Mouse (Mus musculus) yolk sac, embryonic 10.5 days (tissue): ENCODE measurements around the gene Hdac4.

ENCODE experiments used
- DNase-seq: peaks from one replicate; pipeline ENCODE4 v3.0.0-alpha.2; 2017; ENCODE audit warnings: low spot score

The Hdac4 gene

DNA sequence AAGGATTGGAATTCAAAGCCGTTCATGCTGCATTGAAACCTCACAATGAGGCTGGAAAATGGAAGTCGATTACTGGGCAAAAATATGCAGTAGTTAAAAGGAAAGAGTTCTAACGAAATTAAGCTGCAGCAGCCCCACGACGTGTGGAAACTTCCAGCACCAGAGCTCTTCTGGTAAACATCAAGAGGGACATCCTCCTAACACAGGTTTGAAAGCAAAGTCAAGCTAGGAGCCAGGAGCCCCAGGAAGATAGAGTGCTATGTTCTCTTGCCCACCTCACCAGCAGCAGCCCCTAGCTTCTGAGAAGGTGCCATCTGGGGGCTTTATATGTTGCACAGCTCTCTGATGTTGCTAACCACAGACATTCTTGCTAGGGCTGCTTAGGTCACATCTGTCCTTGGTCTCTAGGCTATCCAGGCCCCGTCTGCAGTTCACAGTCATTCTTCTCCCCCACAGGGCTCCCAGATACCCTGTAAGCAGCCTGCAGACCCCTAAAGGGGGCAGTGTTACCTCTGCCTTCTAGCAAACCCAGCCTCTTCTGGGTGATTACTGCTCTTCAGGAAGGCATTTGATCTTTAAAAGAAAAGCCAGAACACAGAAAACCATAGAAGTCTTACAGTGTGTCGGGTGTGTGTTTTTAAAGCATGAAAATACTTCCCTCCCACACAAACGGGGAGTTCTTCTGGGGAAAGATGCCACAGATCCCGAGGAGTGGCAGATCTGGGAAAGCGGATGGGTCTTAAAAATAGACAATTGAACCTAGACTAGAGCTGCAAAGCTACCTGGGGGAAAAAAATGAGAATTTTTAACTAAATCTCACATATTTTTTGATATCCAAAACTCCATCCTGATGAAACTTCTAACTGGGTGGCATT is 17.2 kb downstream of the Hdac4 start:
- peak; percentile 41 for DNase-seq

DNA sequence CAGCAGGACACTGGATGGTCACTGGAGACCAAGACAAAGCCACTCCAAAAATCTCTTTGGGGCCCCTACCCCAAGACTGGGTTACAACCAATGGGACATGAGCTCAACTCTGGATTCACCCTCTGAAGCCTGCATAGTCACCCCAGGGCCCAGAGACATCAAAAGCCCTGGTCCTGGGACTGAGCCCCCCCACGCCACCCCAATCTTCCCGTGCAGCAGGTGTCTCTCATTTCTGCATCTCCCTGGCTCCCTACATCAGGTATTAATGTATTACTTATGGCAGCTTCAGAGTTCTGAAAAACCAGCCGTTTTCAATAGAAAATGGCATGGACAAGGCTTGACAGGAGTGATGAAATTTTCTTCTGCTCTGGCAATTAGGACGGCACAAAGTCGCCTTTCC is 17.9 kb downstream of the Hdac4 start:
- DNase-seq: no peak

DNA sequence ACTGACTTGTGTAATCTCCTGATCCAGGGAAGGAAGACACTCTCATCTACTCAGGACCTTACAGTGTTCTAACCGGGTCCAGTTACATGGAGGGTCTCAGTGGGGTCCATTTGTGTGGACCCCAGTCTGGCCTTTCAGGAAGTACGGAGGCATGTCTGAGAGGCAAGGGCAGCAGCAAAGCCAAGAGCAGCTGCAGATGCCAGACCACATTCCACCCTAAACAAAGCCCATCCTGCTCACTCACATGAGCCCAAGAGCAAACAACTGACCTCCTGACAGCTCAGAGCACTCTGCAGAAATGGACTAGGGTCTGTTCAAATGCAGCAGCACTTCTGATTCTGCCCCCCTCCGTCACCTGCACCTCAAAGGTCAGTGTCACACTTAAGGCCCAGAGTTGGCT is 18.3 kb downstream of the Hdac4 start:
- peak; percentile 57 for DNase-seq

DNA sequence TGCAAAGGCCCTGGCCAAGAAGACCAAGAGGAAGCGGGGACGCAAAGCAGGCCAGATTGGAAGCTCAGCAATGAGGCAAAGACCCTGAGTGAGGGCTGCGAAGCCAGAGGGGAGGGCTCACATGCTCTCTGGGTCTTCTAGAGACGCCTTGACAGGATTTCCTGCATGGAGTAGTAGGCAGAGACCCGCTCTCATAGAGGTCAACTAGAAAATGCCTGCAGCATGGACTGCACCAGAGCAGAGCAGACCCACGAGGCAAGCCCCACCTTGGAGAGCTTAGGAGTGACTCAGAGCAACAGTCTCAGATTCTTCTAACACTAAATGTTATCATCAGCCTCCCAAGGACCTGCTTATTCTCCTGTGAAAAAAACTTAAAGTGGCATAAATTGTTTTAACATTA is 20.2 kb downstream of the Hdac4 start:
- DNase-seq: no peak

DNA sequence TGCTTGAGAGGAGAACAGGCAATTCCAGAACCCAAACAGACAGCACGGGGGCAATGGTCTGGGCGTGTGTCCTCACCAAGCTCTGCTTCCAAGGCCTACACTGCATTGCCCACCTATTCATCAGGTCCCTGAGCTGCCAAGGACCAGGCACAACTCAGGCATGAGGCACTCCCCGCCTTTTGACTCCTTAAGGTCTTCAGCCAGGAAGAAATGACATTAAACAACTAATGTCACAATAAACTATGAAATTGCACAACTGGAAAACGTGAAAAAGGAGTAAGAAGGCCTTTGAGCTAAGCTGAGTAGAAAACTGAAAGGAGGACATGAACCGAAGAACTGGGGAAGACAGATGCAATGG is 20.6 kb downstream of the Hdac4 start:
- DNase-seq: no peak

DNA sequence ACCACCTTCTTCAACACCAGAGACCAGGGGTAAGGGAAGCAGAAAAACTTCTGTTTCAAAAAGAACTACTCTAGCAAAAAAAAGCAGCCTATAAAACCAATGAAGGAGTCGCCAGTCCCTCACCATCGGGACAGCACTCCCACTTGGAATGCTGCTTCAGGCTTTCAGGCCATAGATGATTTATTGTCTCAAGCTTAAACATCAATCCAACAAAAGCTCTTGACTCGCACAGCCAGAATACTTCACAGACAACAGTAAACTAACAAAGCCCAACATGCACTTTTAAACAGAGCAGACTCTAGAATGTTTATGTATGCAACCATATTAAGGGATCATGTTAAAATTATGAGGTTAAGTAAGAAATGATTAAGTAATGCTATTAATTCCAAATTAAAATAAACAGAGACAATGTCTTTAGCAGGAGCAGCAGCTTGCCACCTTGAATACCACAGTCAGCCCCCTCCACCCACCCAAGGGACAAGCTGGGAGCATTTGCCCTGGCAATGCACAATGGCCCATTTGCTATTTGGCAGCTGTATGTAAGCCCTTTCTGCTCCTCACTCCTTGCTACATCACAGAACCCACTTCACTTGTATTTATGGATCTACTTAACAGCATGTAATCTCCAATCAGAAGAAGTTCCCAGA is 21.1 kb downstream of the Hdac4 start:
- DNase-seq: no peak

DNA sequence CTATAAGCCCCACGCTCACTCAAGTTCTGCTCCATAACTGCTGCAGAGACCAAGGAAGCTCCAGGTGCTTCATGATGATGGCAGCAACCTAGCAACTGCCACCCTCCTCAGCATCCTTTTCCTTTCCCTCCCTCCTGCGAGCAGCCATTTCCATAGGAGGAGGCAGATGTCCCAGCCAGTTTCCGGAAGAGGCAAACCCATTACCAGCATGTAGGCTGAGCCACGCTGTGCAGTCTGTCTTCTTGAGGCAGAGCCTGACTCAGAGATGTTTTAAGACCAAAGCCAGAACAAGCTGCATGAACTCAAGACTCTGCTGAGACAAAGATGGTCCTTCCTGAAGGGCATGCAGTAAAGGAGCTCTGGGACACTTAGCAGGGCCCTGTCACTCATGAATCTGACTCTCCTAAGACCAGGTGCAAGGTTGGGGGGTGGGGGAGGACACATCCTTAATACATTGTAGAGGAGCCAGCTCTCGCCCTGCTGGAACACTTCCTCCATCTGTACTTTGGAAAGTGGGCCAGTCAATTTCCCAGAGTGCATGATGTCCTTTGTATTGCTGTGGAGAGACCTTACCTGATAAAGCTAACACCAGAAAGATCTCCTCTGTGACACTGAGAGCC is 24.8 kb downstream of the Hdac4 start:
- DNase-seq: no peak

DNA sequence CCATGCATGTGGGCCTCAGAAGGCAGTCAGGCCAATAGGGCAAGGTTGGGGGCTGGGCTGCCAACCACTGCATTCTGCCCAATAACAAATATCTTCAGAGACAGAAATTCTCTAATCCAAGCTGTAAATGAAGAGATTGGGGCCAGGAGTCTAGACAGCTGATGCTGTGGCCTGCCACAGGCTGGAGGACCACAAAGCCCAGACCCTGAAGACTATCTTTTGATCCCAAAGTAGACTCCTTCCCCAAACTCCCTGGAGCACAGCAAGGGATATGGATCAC is 25.8 kb downstream of the Hdac4 start:
- DNase-seq: no peak

DNA sequence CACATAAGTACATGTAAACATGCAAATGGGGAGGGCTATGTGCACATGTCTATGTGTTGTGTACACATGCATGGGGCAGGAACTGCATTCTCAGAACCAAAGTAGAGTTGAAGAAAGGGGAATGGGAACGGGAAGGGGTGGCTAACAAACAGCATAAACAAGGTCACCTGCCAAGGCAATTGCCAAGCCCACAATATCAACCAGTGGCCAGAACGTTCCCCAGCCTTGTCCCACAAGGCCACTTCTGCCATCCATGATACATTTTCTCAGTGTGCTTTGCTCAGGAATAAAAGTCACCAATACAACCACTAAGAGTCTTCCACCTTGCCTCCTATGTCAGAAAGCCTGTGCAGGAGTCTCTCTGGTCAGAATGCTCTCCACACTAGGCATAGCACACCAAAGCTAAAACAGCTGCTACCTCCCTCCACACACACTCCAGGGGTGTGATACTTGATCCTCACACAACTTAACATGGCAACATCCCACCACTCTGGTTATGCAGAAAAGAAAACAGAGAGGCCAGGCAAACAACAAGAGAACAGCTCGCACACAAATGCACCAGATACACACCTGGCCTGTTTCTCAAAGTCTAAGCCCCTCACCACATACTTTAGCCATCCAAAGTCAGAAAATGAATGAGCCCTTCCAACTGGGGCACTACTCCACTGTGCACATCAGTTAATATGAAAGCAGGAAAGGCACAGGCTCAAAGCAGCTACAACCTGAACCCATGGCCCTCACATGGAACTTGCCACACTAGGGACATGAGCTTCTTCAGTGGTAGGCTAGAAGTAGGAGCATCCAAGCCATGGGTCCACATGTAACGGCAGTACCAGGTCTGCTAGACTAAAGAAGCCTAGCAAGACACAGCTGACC is 26.4 kb downstream of the Hdac4 start:
- DNase-seq: no peak

DNA sequence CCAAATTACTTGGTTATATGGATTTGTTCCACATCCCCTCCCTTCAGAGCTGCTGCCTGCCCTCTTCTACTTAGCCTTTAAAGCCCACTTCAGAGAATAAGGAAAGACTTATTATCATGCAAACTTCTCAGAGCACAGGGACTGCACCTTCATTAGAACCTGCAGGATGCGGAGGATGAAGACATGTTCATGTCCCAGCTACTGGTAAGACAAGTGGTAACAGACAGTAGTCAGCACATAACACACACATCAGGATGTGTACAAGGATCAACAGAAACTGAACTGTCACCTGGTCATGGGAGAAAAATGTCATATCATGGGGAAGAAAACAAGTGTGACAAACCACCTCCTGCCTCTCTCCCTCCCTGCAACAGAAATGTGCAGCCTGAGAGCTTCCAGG is 31.6 kb downstream of the Hdac4 start:
- DNase-seq: no peak

DNA sequence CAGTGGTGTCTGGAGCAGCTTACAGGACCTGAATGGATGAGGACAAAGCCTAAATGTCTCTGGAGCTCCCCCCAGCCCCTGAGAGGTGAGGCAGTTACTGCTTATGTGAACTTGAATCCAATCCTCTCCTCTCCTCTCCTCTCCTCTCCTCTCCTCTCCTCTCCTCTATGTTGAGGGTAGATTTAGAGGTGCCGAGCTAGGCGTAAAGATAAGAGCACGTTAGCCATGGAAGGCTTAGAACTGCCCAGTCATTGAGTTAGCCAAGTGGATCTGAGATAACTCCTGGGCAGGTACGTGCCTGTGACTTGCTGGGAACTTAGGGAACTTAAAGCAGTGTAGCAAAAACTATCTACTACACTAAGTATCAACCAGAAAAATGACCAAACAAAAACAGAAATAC is 35.7 kb downstream of the Hdac4 start:
- DNase-seq: no peak

DNA sequence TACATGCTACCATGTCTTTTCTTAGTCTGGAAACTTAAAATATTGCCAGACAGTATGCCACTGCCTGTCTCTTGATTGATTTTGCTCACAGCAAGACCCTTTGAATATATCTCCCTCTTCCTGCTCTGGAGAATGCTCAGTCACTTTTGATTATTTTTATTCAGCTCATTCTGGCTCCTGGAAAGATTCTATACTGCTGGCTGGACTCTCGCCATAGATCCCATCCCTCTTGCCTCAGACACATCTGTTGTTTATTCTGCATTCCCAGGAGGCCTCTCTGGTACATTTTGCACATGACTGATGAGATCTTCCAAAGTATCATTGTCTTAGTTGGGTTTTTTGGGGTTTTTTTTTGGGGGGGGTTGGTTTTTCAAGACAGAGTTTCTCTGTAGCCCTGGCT is 45.3 kb downstream of the Hdac4 start:
- DNase-seq: no peak

DNA sequence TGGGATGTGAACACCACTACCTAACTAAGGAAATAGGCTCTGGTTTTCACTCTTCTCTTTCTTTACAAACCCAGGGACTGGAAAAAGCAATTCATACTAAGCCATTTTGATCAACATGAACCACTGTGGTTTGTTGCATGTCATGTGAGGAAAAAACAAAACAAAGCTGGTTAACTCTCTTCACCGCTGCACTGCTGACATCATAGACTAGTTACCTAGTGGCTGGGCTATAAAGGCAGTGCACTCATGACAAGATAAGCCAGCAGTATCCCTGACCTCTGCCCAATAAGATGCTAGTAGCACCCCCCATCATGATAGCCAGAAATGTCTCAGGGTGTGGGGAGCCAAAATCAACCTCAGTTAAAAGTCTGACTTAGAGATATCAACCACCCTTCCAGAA is 47.0 kb downstream of the Hdac4 start:
- no peak for DNase-seq

DNA sequence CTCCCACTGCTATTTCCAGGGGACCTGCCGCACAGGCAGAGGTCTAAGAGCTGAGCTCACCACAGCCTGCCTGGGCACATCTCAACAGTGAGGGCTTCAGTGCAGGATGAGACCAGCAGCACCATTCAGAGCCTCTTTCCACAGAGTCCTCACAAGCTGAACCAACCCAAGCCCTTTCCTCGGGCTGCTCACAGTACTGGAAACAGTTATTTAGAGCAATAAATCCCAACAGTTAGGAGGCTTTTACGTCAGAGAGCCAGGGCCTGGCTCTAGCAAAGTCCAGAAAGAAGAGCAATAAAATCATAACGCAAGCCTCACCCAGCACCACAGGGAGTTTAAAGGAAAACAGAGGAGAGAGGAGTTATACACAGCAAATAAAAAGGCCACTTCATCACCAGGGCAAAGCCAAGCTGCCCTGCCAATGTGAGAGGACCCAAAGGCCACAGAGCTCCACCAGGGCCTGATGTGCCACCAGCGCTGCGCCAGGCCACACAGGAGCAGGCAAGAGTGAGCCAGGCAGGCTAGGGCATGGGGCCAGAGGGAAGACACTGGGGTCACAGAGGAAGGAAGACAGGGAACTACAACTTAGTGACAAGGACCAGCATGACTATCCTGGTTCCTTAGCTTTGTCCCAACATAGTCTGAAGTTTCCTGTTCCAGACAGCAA is 50.5 kb downstream of the Hdac4 start:
- DNase-seq: no peak

DNA sequence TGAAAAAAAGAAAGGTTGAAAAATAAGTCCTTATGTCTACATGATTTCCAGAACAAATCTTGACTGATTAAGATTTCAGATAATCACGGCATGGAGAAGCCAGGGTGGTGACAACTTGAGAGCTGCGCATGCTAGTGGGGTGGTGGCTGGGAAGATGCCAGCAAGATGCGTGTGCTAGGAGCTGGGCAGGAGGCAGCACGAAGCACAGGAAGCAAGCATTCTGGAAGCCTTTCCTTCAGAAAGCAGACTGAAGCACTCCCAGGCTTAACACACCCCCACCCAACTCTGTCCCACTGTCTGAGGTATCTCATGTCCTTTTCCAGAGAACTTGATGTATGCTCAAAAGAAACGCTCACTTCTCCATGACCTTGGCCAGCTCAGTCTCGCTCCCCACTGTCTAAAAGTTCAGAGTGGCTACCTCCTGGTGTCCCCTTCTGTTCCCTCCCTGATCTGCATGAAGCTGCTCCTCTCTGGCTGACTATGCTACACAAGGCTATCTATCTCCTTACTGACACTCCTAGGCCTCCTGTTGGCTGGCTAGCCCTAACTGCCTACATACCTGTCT is 52.1 kb downstream of the Hdac4 start:
- no peak for DNase-seq

DNA sequence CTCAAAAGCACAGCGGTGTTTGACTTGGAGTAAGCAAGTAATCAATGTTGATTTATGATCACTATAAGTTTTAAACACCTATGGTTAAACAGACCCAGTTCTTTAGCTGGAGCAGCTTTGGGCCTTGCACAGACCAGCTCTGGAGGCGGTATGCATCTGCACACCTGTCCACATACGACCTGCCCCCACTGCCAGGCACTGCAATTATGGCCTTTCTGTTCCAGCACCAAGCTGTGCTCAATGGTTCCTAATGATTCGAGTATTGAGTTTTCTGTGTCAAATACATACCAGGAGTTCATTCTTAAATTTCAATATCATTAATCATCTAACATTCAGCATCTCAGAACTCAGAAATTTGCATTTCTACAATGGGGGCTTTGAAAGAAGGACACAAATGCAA is 52.7 kb downstream of the Hdac4 start:
- no peak for DNase-seq

DNA sequence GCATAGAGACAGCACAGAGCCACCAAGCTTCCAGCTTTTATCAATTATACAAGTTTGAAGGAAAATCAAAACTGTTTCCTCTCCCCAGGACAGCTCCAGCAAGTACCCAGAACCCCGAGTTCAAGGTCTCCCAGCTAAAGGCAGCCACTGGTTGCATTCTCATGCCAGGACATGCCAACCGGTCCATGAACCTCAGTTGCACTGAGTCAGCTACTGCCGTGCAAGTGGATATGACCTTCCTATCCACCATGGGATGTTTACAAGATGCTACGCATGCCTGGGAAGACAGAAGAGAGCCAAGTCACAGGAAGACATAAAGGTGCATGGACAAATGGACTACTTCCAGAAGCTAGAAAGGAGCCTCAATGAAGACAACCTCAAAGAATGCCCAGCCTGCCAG is 56.5 kb downstream of the Hdac4 start:
- DNase-seq: no peak

DNA sequence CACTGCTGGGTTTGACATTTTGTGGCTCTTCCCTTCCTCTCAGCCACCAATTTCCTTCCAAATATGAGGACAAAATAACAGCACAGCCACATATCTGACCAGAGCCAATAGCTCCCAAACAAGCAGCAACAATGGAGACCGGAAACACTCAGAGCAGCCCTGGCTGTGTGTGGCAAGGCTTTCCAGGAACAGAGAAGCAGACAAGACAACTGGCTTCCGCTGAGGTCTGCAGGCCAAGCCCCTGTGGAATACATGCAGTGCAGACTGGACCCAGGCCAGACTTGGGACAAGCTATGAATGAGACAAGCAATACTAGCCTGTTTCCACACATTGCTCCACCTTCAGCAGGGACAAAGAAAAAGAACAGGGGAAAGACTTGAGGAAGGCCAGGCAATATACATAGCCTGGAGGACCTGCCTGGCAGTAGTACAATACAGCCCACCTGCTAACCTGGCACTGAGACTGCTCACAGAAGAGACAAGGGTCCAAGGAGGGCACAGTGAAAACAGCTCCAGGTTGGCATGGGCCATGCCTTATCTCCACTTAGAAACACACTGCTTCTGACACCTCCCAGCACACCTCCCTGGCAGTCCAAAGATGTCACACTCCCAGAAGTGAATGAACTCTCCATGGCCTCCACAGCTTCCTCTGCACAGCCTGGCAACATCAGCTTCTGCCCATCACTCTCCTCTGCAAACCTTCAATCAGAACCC is 58.2 kb downstream of the Hdac4 start:
- DNase-seq: no peak

DNA sequence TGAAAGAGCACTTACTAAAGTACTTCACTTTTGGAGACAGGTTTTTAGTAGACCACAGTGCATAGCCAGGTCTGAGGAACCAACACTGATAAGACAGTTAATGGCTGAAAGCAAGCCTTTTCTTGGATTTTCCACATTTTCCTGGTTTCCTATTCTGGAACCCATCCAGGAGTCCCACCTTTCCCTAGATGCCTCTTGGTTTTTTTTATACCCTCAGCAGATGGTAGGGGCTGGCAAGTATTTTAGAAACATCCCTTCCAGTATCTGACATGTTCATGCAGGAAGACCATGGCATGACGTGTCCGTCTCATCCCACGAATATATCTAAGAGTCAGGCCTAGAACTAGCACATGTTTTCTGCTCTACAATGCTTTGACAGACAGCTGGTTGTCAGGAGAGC is 59.1 kb downstream of the Hdac4 start:
- no peak for DNase-seq

DNA sequence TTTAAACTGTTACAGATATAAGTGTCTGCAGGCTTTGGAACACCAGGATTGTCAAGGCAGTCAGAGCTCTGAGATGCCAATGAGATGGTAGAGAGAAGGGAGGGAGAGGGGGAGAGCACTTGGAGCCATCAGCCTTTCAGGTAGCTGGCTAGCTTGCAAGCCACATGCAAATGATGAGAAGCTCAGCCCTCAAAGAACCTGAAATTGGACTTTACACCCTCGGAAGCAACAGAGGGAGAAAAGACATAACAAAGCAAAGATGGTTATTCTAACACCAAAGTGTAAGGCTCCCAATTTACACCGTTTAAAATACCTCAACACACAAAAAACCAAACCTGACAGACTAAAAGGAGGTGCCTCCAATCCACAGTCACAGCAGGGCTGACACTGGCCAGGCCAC is 63.3 kb downstream of the Hdac4 start:
- DNase-seq: no peak

DNA sequence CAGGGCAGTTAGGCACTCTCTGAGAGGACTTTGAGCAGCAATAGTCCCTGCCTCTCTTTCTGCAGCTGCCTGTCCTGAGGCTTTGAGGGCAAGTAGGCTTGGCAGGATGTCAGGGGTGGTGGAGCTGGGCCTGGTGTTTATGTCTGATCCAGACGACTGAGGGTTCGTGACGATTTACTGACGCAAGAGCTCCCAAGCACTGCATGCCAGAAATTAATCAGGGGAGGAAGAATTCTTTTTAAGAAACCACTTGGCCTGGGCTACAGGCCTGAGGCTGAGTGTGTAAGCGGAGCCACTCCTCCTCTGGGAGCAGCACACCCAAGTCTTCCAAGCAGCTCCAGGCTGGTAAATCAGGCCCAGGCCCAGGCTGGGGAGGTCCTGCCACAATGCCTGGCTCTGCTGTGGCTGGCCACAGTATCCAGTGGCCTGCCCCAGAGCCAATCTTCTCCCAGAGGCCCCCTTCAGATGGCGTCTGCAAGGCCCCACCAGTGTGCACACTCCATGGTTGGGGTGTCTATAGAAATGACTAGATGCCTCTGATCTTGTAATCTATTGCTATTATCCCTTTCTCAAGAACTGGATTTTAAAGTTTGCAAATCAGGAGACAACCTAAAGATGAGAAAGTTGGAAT is 64.9 kb downstream of the Hdac4 start:
- DNase-seq: peak; percentile 38
